Mouse (Mus musculus): ENCODE results near the gene Cbwd1. TPM values are rescaled to one million over a fixed set of nuclear protein-coding genes. Genes with fewer than 3 reads are reported as not detected.
"Not testable (repeated sequence)": the region's sequence is repeated elsewhere in the genome, so short reads cannot be mapped to it uniquely, and the experiment has no call there.

Gene Cbwd1
- polyA plus RNA-seq, 1 experiment from 2014 or later = 15.0 TPM

GRCm38 (mm10) chr19:24897006-24897895 lies 64.2 kb downstream of the Cbwd1 start:
- Histone ChIP-seq H3K4me2 (ENCODE audit: low read length) (peak overlapping the region; percentile 33), H3K9ac (replicated peaks; ENCODE audit: low read length) (no peak overlapping the region), H3K36me3 (ENCODE audit: control insufficient read depth, insufficient read depth, low read length) (no peaks in the 10 kb centered on the region), H3K27ac (replicated peaks; ENCODE audit: low read depth, low read length) (no peak overlapping the region), H3K9me3 (ENCODE audit: control insufficient read depth, low read length) (no peaks in the 10 kb centered on the region), H3K27me3 (ENCODE audit: control insufficient read depth, insufficient read depth, low read length) (peaks cover 62% of the 10 kb centered on the region), H3K4me1 (ENCODE audit: control insufficient read depth, insufficient read depth, low read length) (peaks cover 18% of the 10 kb centered on the region; the same call in 1 of the 2 replicates), H3K4me3 (replicated peaks; ENCODE audit: low read depth, low read length) (peak overlapping the region; percentile 7; the same call in 1 of the 2 replicates)
- peak; percentile 43 for DNase-seq
- 1% methylated on average over 57 of the region's 57 CpGs for WGBS
- no peak for ATAC-seq (ENCODE audit: low FRiP score, low TSS enrichment)

- DNase-seq = no peak
- Histone ChIP-seq H3K36me3 (ENCODE audit: control insufficient read depth, insufficient read depth, low read length) (no peaks in the 10 kb centered on the region), H3K27me3 (ENCODE audit: control insufficient read depth, insufficient read depth, low read length) (peaks cover 55% of the 10 kb centered on the region), H3K4me3 (replicated peaks; ENCODE audit: low read depth, low read length) (no peak overlapping the region), H3K9ac (replicated peaks; ENCODE audit: low read length) (no peak overlapping the region), H3K4me2 (ENCODE audit: low read length) (no peak overlapping the region), H3K27ac (replicated peaks; ENCODE audit: low read depth, low read length) (no peak overlapping the region), H3K9me3 (ENCODE audit: control insufficient read depth, low read length) (no peaks in the 10 kb centered on the region), H3K4me1 (ENCODE audit: control insufficient read depth, insufficient read depth, low read length) (peaks cover 18% of the 10 kb centered on the region; the same call in 1 of the 2 replicates)
- no peak for ATAC-seq (ENCODE audit: low FRiP score, low TSS enrichment)
- 17% methylated on average over 4 of the region's 4 CpGs for WGBS
Observed at GRCm38 (mm10) chr19:24896536-24896935, 64.9 kb downstream of the Cbwd1 start.

DNA sequence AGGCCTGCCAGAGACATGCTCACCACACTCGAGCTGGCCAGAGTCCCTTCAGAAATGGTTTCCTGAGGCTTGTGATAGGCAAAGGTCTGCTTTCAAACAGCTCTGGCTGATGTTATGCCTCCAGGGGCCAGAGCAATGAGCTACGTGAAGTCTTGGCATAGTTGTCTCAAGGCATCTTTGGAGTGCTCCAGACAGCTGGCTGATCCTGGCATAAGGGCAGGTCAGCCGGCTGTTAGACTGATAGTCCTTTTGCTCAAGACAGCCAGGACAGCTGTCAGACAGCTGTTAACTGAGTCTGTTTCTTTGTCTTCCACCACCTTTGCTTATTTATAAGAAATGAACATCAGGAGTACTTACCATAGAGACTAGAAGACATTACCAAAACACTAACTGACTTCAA lies 74.5 kb downstream of the Cbwd1 start:
- DNase-seq = no peak
- no peaks in the 10 kb centered on the region for H3K36me3 ChIP-seq (ENCODE audit: control insufficient read depth, insufficient read depth, low read length)
- no peaks in the 10 kb centered on the region for H3K9me3 ChIP-seq (ENCODE audit: control insufficient read depth, low read length)
- no peaks in the 10 kb centered on the region for H3K4me1 ChIP-seq (ENCODE audit: control insufficient read depth, insufficient read depth, low read length)
- no peak overlapping the region for H3K27ac ChIP-seq (replicated peaks; ENCODE audit: low read depth, low read length)
- H3K4me3 ChIP-seq (replicated peaks; ENCODE audit: low read depth, low read length) = no peak overlapping the region
- H3K27me3 ChIP-seq (ENCODE audit: control insufficient read depth, insufficient read depth, low read length) = no peaks in the 10 kb centered on the region
- H3K4me2 ChIP-seq (ENCODE audit: low read length) = no peak overlapping the region
- ATAC-seq (ENCODE audit: low FRiP score, low TSS enrichment) = no peak
- no peak overlapping the region for H3K9ac ChIP-seq (replicated peaks; ENCODE audit: low read length)
- 81% methylated on average over 3 of the region's 3 CpGs for WGBS

- no peak overlapping the region for H3K9ac ChIP-seq (replicated peaks; ENCODE audit: low read length)
- H3K9me3 ChIP-seq (ENCODE audit: control insufficient read depth, low read length) = no peaks in the 10 kb centered on the region
- H3K27me3 ChIP-seq (ENCODE audit: control insufficient read depth, insufficient read depth, low read length) = no peaks in the 10 kb centered on the region
- no peak overlapping the region for H3K4me3 ChIP-seq (replicated peaks; ENCODE audit: low read depth, low read length)
- no peaks in the 10 kb centered on the region for H3K36me3 ChIP-seq (ENCODE audit: control insufficient read depth, insufficient read depth, low read length)
- ATAC-seq (ENCODE audit: low FRiP score, low TSS enrichment) = no peak
- no peak overlapping the region for H3K27ac ChIP-seq (replicated peaks; ENCODE audit: low read depth, low read length)
- peak; percentile 85 for DNase-seq
- H3K4me2 ChIP-seq (ENCODE audit: low read length) = no peak overlapping the region
- H3K4me1 ChIP-seq (ENCODE audit: control insufficient read depth, insufficient read depth, low read length) = no peaks in the 10 kb centered on the region
- WGBS = 15% methylated on average over 5 of the region's 5 CpGs
Observed at GRCm38 (mm10) chr19:24885504-24885903, 75.9 kb downstream of the Cbwd1 start.

DNA sequence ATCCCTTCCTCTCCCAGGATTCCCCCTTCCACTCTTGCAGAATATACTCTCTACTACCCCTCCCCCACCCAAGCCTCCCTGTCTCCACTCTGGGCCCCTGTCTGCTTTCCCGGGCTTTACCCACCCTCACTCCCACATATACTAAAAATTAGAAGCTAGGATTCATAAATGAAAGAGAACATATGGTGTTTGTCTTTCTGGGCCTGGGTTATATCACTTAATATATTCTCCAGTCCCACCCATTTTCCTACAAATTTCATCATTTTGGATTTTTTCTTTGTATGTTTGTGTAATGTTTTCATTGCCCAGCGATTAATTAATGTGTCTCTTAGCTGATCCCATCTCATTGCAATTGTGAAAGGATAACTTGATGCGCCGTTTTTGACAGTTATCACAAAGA lies 80.2 kb downstream of the Cbwd1 start:
- Histone ChIP-seq H3K4me3 (replicated peaks; ENCODE audit: low read depth, low read length) (no peak overlapping the region), H3K4me1 (ENCODE audit: control insufficient read depth, insufficient read depth, low read length) (no peaks in the 10 kb centered on the region), H3K36me3 (ENCODE audit: control insufficient read depth, insufficient read depth, low read length) (no peaks in the 10 kb centered on the region), H3K9ac (replicated peaks; ENCODE audit: low read length) (no peak overlapping the region), H3K4me2 (ENCODE audit: low read length) (no peak overlapping the region), H3K27me3 (ENCODE audit: control insufficient read depth, insufficient read depth, low read length) (no peaks in the 10 kb centered on the region), H3K27ac (replicated peaks; ENCODE audit: low read depth, low read length) (no peak overlapping the region), H3K9me3 (ENCODE audit: control insufficient read depth, low read length) (no peaks in the 10 kb centered on the region)
- ATAC-seq (ENCODE audit: low FRiP score, low TSS enrichment) (no peak), DNase-seq (no peak)
- WGBS = 65% methylated on average over 4 of the region's 4 CpGs

DNA sequence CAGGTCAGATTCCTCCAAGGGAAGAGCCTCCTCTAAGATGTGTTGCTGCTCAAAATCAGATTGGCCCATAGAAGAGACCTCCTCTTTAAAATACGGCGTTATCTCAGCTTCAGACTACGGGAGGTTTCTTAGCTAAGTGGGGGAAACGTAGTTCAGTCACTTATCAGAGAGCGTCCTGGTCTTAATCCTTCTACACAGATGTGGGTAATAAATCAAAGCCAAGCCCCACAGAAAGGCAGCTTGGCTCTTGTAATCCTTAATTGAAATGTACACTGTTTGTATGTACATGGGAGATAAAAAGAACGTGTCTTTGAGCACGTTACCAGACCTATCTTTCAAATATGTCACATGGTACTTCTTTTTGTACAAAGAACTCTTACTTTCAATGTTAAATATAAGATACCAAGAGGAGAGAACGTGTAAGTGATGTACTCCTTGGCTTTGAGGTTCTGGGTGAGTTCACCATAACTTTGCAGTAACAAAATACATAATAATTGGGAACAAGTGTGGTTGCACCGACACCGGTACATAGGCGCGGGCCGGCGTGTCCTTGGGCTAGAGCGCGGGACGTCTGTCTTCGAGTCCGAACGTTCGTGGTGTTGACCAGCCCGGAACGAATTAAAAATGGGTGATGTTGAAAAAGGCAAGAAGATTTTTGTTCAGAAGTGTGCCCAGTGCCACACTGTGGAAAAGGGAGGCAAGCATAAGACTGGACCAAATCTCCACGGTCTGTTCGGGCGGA lies 86.1 kb downstream of the Cbwd1 start, which contains the start of gene Gm10053:
Gm10053 (plus strand) TSS at position 558 of the 742 bp plus-strand sequence.
- H3K4me2 ChIP-seq (ENCODE audit: low read length); DNase-seq; H3K9me3 ChIP-seq (ENCODE audit: control insufficient read depth, low read length); H3K36me3 ChIP-seq (ENCODE audit: control insufficient read depth, insufficient read depth, low read length); ATAC-seq (ENCODE audit: low FRiP score, low TSS enrichment); H3K9ac ChIP-seq (replicated peaks; ENCODE audit: low read length); H3K27ac ChIP-seq (replicated peaks; ENCODE audit: low read depth, low read length); H3K27me3 ChIP-seq (ENCODE audit: control insufficient read depth, insufficient read depth, low read length); H3K4me3 ChIP-seq (replicated peaks; ENCODE audit: low read depth, low read length); H3K4me1 ChIP-seq (ENCODE audit: control insufficient read depth, insufficient read depth, low read length): not testable (repeated sequence)
- 85% methylated on average over 23 of the region's 26 CpGs for WGBS

DNA sequence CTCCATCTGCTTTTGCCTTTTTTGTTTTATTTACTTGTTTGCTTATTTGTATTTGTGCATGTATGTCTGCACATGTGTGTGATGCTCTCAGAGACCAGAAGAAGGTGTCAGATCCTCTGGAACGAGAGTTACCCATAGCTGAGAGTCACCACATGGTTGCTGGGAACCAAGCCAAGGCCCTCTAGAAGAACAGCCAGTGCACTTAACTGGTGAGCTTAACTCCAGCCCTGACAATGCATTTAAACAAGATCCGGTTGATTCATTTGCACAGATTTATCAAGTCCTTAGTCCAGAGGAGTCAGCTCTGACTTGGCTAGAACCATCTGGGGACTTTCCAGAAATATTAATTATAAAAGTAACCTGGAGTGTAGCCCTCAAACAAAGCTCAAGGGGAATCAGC lies 87.5 kb downstream of the Cbwd1 start:
- no peak overlapping the region for H3K27ac ChIP-seq (replicated peaks; ENCODE audit: low read depth, low read length)
- DNase-seq = no peak
- 69% methylated on average over 2 of the region's 2 CpGs for WGBS
- no peak overlapping the region for H3K4me3 ChIP-seq (replicated peaks; ENCODE audit: low read depth, low read length)
- no peaks in the 10 kb centered on the region for H3K4me1 ChIP-seq (ENCODE audit: control insufficient read depth, insufficient read depth, low read length)
- H3K9ac ChIP-seq (replicated peaks; ENCODE audit: low read length) = no peak overlapping the region
- no peak for ATAC-seq (ENCODE audit: low FRiP score, low TSS enrichment)
- H3K4me2 ChIP-seq (ENCODE audit: low read length) = no peak overlapping the region
- peaks cover 6% of the 10 kb centered on the region; the same call in 1 of the 2 replicates for H3K27me3 ChIP-seq (ENCODE audit: control insufficient read depth, insufficient read depth, low read length)
- H3K9me3 ChIP-seq (ENCODE audit: control insufficient read depth, low read length) = no peaks in the 10 kb centered on the region
- no peaks in the 10 kb centered on the region for H3K36me3 ChIP-seq (ENCODE audit: control insufficient read depth, insufficient read depth, low read length)

GRCm38 (mm10) chr19:24871037-24871635 lies 90.3 kb downstream of the Cbwd1 start:
- 18% methylated on average over 18 of the region's 18 CpGs for WGBS
- H3K9me3 ChIP-seq (ENCODE audit: control insufficient read depth, low read length) = no peaks in the 10 kb centered on the region
- peak overlapping the region; percentile 56 for H3K4me2 ChIP-seq (ENCODE audit: low read length)
- peak overlapping the region; percentile 50 for H3K9ac ChIP-seq (replicated peaks; ENCODE audit: low read length)
- peak; percentile 48; the same call in 1 of the 2 replicates for ATAC-seq (ENCODE audit: low FRiP score, low TSS enrichment)
- peaks cover 6% of the 10 kb centered on the region; the same call in 1 of the 2 replicates for H3K27me3 ChIP-seq (ENCODE audit: control insufficient read depth, insufficient read depth, low read length)
- H3K4me3 ChIP-seq (replicated peaks; ENCODE audit: low read depth, low read length) = peak overlapping the region; percentile 23
- H3K27ac ChIP-seq (replicated peaks; ENCODE audit: low read depth, low read length) = no peak overlapping the region
- no peaks in the 10 kb centered on the region for H3K4me1 ChIP-seq (ENCODE audit: control insufficient read depth, insufficient read depth, low read length)
- no peaks in the 10 kb centered on the region for H3K36me3 ChIP-seq (ENCODE audit: control insufficient read depth, insufficient read depth, low read length)
- DNase-seq = peak; percentile 92
